Mouse (Mus musculus) ovary, postnatal 36 days (tissue): ENCODE measurements around the gene Slx4ip.
"Not testable (repeated sequence)": the region's sequence is repeated elsewhere in the genome, so short reads cannot be mapped to it uniquely, and the experiment has no call there.

Experiments used
- DNase-seq: peaks from one replicate; pipeline ENCODE4 v3.0.0; 2022; ENCODE audit warnings: low spot score, mixed read lengths

The Slx4ip gene

GRCm38 (mm10) chr2:136891068-136891950 is at the start of gene Slx4ip, which contains the start of the genes AL731706.1 and Mkks:
Gene Slx4ip (plus strand): TSS chr2:136891218.
Gene AL731706.1 (minus strand): TSS chr2:136891389.
Gene Mkks (minus strand): TSS chr2:136891389.
- DNase-seq, result peak; percentile 98

GRCm38 (mm10) chr2:136850366-136850765 is 40.7 kb upstream of the Slx4ip start:
- DNase-seq, result no peak

- DNase-seq, result no peak
These were observed 36.3 kb upstream of the Slx4ip start for GRCm38 (mm10) chr2:136854543-136855388.

- no peak for DNase-seq
These were observed 5.4 kb upstream of the Slx4ip start, which contains the start of gene AL731706.2 for GRCm38 (mm10) chr2:136885579-136885978. Gene AL731706.2 (minus strand): TSS chr2:136885679.

- peak; percentile 17 for DNase-seq
These were observed 4.2 kb upstream of the Slx4ip start for GRCm38 (mm10) chr2:136886846-136887245.

GRCm38 (mm10) chr2:136890716-136891067 is 326 bp upstream of the Slx4ip start:
- not testable (repeated sequence) for DNase-seq

GRCm38 (mm10) chr2:136891951-136892371 is 943 bp downstream of the Slx4ip start:
- peak; percentile 91 for DNase-seq

- no peak for DNase-seq
These were observed 3.5 kb downstream of the Slx4ip start for GRCm38 (mm10) chr2:136894494-136894893.

GRCm38 (mm10) chr2:136896131-136896530 is 5.1 kb downstream of the Slx4ip start:
- no peak for DNase-seq

- no peak for DNase-seq
These were observed 17.6 kb downstream of the Slx4ip start for GRCm38 (mm10) chr2:136908596-136908995.

- no peak for DNase-seq
These were observed 18.3 kb downstream of the Slx4ip start for GRCm38 (mm10) chr2:136909298-136909697.

- DNase-seq, result no peak
These were observed 21.0 kb downstream of the Slx4ip start for GRCm38 (mm10) chr2:136911958-136912411.

- DNase-seq, result no peak
These were observed 22.0 kb downstream of the Slx4ip start for GRCm38 (mm10) chr2:136913021-136913420.

- DNase-seq, result no peak
These were observed 23.4 kb downstream of the Slx4ip start for GRCm38 (mm10) chr2:136914334-136914902.

GRCm38 (mm10) chr2:136919433-136919832 is 28.4 kb downstream of the Slx4ip start:
- no peak for DNase-seq

GRCm38 (mm10) chr2:136920257-136920993 is 29.4 kb downstream of the Slx4ip start:
- no peak for DNase-seq

- DNase-seq, result no peak
These were observed 30.0 kb downstream of the Slx4ip start for GRCm38 (mm10) chr2:136921003-136921408.

- no peak for DNase-seq
These were observed 45.6 kb downstream of the Slx4ip start for GRCm38 (mm10) chr2:136936391-136937288.

GRCm38 (mm10) chr2:136938249-136938648 is 47.2 kb downstream of the Slx4ip start:
- DNase-seq, result no peak

- DNase-seq, result no peak
These were observed 55.3 kb downstream of the Slx4ip start for GRCm38 (mm10) chr2:136946297-136946696.
